Mouse (Mus musculus): ENCODE data around the gene Trcg1. TPM values are rescaled to one million over a fixed set of nuclear protein-coding genes. Genes with fewer than 3 reads are reported as not detected.

Gene Trcg1
- total RNA-seq, 2 experiments from 2014 or later = not detected

DNA sequence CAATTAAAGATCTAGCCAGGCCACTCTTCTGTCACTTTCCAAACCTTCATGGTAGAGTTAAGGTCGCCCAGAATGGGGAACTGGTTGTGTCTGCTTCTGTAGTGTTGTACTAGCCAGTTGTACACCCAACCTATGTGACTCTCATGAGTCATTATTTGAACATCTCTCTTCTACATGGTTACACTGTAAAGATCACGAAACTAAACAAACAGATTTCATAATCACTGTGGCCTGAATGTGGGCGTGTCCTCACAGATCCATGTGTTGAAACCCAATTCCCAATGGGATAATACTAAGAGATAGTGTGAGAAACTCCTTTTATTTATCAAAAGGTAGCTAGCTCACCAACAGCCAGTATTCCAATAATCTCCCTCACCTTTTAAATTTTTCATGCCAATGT lies 59.3 kb downstream of the Trcg1 start:
- DNase-seq (ENCODE audit: low spot score in 2 of 2) = no peak

DNA sequence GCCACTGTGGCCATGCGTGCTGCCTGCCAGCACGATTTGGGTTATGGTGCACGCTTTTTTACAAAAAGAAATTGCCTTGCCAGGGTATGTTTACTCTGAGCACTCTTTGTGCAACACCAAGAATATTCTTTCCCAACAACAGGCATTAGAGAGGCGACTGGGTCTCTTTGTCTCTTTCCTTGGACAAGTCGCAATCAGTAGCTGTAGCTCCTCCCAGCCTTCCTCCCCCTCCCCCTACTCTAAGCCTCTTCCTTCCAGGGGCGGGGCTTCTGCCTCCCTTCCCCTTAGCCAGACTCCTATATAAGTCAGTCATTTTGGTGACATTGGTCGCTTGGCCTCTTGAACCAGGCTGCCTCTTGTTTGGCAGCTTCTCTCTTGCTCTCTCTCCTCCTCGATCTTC lies 59.9 kb downstream of the Trcg1 start:
- DNase-seq (ENCODE audit: low spot score in 2 of 2) = no peak

DNA sequence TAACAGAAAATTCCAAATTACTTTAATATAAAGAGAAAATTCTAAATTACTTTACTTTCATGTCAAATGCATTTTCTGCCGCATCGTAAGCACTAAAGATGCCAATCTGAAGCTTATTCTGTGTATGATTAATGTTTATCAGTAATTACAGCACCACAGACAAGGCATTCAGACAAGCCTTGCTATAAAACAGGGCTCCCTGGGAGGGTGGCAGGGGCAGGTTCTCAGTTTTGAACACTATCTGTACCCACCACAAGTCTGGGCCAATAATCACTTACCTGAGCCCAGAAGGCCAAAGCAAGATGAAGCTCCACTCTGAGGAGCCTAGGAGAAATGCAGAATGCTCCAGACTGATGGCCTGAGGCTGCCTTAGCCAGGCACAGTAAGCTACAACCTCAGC lies 61.6 kb downstream of the Trcg1 start:
- DNase-seq (ENCODE audit: low spot score in 2 of 2) = no peak

Other genes with a start within 250 kb of the Trcg1 start
- 10 to 100 TPM; 29.6 to 31.6 TPM for gene Ptpn9, start 241.6 kb upstream of the Trcg1 start, total RNA-seq (2021)
- 10 to 100 TPM; 30.8 to 41.1 TPM for gene Sin3a, start 164.5 kb upstream of the Trcg1 start, total RNA-seq (2021)
- 100 to 1,000 TPM; 127 to 155 TPM for gene Man2c1, start 105.9 kb upstream of the Trcg1 start, total RNA-seq (2021)
- 1 to 10 TPM; 6.4 to 7.8 TPM for gene Neil1, start 88.3 kb upstream of the Trcg1 start, total RNA-seq (2021)
- 10 to 100 TPM; 83.8 to 84.6 TPM for gene Commd4, start 78.2 kb upstream of the Trcg1 start, total RNA-seq (2021)
- gene 1700017B05Rik, start 26.1 kb downstream of the Trcg1 start, total RNA-seq (2021) = 10 to 100 TPM; 30.6 to 32.1 TPM
- 10 to 100 TPM; 16.8 to 17.3 TPM for gene Ppcdc, start 203.6 kb downstream of the Trcg1 start, total RNA-seq (2021)
- 100 to 1,000 TPM; 381 to 382 TPM for gene Scamp5, start 231.5 kb downstream of the Trcg1 start, total RNA-seq (2021)

Data from layer of hippocampus, adult 18-20 months (tissue).